8 mouse cellular contexts compared by ENCODE assay signal in genomic region chr11:102556716-102557074, GRCm38 (mm10). TPM values are rescaled to one million over a fixed set of nuclear protein-coding genes. Genes with fewer than 3 reads are reported as not detected.
A peak's percentile ranks its signal among the peaks of the same experiment; 100 is the strongest.
DNase-seq lines count a peak whose midpoint lies in the region; ATAC-seq and TF ChIP-seq lines count a peak whose summit lies in the region.
"Had no signal": no experiment of that assay in that cellular context is flagged by ENCODE, and none has a peak within 500 bp of the region (broad histone marks: within the 10 kb centered on the region; RNA-seq: fewer than 3 reads in every experiment).

No protein-coding gene starts in this region.

- WGBS in lung, postnatal 0 days, result 6% methylated on average over 3 of the region's 3 CpGs
- 22% methylated on average over 3 of the region's 3 CpGs for WGBS in forebrain, embryonic 13.5 days
- WGBS in limb, embryonic 13.5 days, result 11% methylated on average over 3 of the region's 3 CpGs
- WGBS in stomach, embryonic 14.5 days, result 13% methylated on average over 3 of the region's 3 CpGs

- H3K27ac ChIP-seq in lung, postnatal 0 days (ENCODE audit: low read length), result peak overlapping the region; percentile 87
- peak overlapping the region; percentile 97; the same call in 1 of the 2 replicates for H3K27ac ChIP-seq in forebrain, embryonic 13.5 days
- H3K27ac ChIP-seq in limb, embryonic 13.5 days, result no peak overlapping the region
- no peak overlapping the region for H3K27ac ChIP-seq in stomach, embryonic 14.5 days (ENCODE audit: low read length)

- ATAC-seq in lung, postnatal 0 days, result no peak
- no peak for ATAC-seq in forebrain, embryonic 13.5 days
- ATAC-seq in limb, embryonic 13.5 days (ENCODE audit: low FRiP score, low read depth), result no peak
- ATAC-seq in stomach, embryonic 14.5 days (ENCODE audit: insufficient number of reproducible peaks, insufficient read depth, low FRiP score, low read depth), result no peak

- H3K9ac ChIP-seq in lung, postnatal 0 days (replicated peaks; ENCODE audit: low read depth), result no peak overlapping the region
- no peak overlapping the region for H3K9ac ChIP-seq in forebrain, embryonic 13.5 days
- H3K9ac ChIP-seq in limb, embryonic 13.5 days, result no peak overlapping the region
- no peak overlapping the region for H3K9ac ChIP-seq in stomach, embryonic 14.5 days (replicated peaks; ENCODE audit: low read depth, low read length)

- TF ChIP-seq CTCF in lung, postnatal 0 days (IDR thresholded peaks at IDR 0.05), result no peak

- H3K4me2 ChIP-seq in lung, postnatal 0 days (replicated peaks; ENCODE audit: low read depth, low read length), result peak overlapping the region; percentile 45
- H3K4me2 ChIP-seq in forebrain, embryonic 13.5 days, result peak overlapping the region; percentile 82
- H3K4me2 ChIP-seq in limb, embryonic 13.5 days (replicated peaks), result peak overlapping the region; percentile 74
- peak overlapping the region; percentile 43 for H3K4me2 ChIP-seq in stomach, embryonic 14.5 days (replicated peaks; ENCODE audit: low read depth, low read length)

- DNase-seq in lung, postnatal 0 days (ENCODE audit: low spot score), result no peak
- no peak for DNase-seq in lung, postnatal 14 days
- no peak for DNase-seq in layer of hippocampus, adult 18-20 months (ENCODE audit: low spot score in 2 of 2)
- no peak for DNase-seq in adrenal gland, adult 18-20 months (ENCODE audit: low spot score in 2 of 2)

- no peaks in the 10 kb centered on the region for H3K27me3 ChIP-seq in lung, postnatal 0 days (replicated peaks; ENCODE audit: insufficient read depth, low read length)
- H3K27me3 ChIP-seq in forebrain, embryonic 13.5 days, result no peaks in the 10 kb centered on the region
- H3K27me3 ChIP-seq in limb, embryonic 13.5 days, result no peaks in the 10 kb centered on the region
- H3K27me3 ChIP-seq in stomach, embryonic 14.5 days (ENCODE audit: control insufficient read depth, insufficient read depth, low read length), result no peaks in the 10 kb centered on the region

- H3K4me3 ChIP-seq in lung, postnatal 0 days (ENCODE audit: low read depth, low read length), result peak overlapping the region; percentile 85
- H3K4me3 ChIP-seq in forebrain, embryonic 13.5 days, result peak overlapping the region; percentile 99; the same call in 1 of the 2 replicates
- H3K4me3 ChIP-seq in limb, embryonic 13.5 days, result peak overlapping the region; percentile 81
- H3K4me3 ChIP-seq in stomach, embryonic 14.5 days (ENCODE audit: low read depth, low read length), result peak overlapping the region; percentile 100

- TF ChIP-seq EP300 in lung, postnatal 0 days (IDR thresholded peaks at IDR 0.05), result no peak

- H3K4me1 ChIP-seq in lung, postnatal 0 days (ENCODE audit: insufficient read depth, low read depth, low read length), result peaks cover 11% of the 10 kb centered on the region; the same call in 1 of the 2 replicates
- H3K4me1 ChIP-seq in forebrain, embryonic 13.5 days, result peaks cover 29% of the 10 kb centered on the region
- H3K4me1 ChIP-seq in limb, embryonic 13.5 days, result peaks cover 19% of the 10 kb centered on the region
- peaks cover 13% of the 10 kb centered on the region for H3K4me1 ChIP-seq in stomach, embryonic 14.5 days (ENCODE audit: control insufficient read depth, insufficient read depth, low read length)

- H3K9me3 ChIP-seq in lung, postnatal 0 days (ENCODE audit: low read length), result no peaks in the 10 kb centered on the region
- H3K9me3 ChIP-seq in forebrain, embryonic 13.5 days (replicated peaks), result no peaks in the 10 kb centered on the region
- H3K9me3 ChIP-seq in limb, embryonic 13.5 days, result no peaks in the 10 kb centered on the region
- H3K9me3 ChIP-seq in stomach, embryonic 14.5 days (ENCODE audit: control insufficient read depth, low read depth, low read length), result no peaks in the 10 kb centered on the region

- H3K36me3 ChIP-seq in lung, postnatal 0 days (ENCODE audit: insufficient read depth, low read length), result no peaks in the 10 kb centered on the region
- no peaks in the 10 kb centered on the region for H3K36me3 ChIP-seq in forebrain, embryonic 13.5 days (ENCODE audit: poor library complexity, severe bottlenecking)
- no peaks in the 10 kb centered on the region for H3K36me3 ChIP-seq in limb, embryonic 13.5 days
- no peaks in the 10 kb centered on the region for H3K36me3 ChIP-seq in stomach, embryonic 14.5 days (ENCODE audit: control insufficient read depth, insufficient read depth, low read length)

RNA-seq across cellular contexts. Expression of gene Gpatch8, which starts 0.5 kb away (rescaled TPM):
- polyA plus RNA-seq in lung, postnatal 0 days (2015; fragmentation: Nextera tagmentation; extraction: Ambion mirVana), result 25.3 and 27.4 TPM in 2 replicates
- polyA plus RNA-seq in forebrain, embryonic 13.5 days (2015; fragmentation: Nextera tagmentation; extraction: Ambion mirVana), result 75.1 and 83.8 TPM in 2 replicates
- 80.0 and 81.0 TPM in 2 replicates for polyA plus RNA-seq in limb, embryonic 13.5 days (2015; fragmentation: Nextera tagmentation; extraction: Ambion mirVana)
- polyA plus RNA-seq in stomach, embryonic 14.5 days (2014; fragmentation: Nextera tagmentation; extraction: Ambion mirVana), result 55.4 and 64.7 TPM in 2 replicates
- total RNA-seq in layer of hippocampus, adult 18-20 months (2021), result 10 to 100 TPM; 47.5 to 48.8 TPM
- 10 to 100 TPM; 24.6 to 29.8 TPM for total RNA-seq in adrenal gland, adult 18-20 months (2021)

RNA-seq across cellular contexts. Expression of gene Gm11627, which starts 22.6 kb away (rescaled TPM):
- 8.0 and 11.4 TPM in 2 replicates for polyA plus RNA-seq in lung, postnatal 0 days (2015; fragmentation: Nextera tagmentation; extraction: Ambion mirVana)
- polyA plus RNA-seq in forebrain, embryonic 13.5 days (2015; fragmentation: Nextera tagmentation; extraction: Ambion mirVana), result 8.8 and 17.2 TPM in 2 replicates
- polyA plus RNA-seq in limb, embryonic 13.5 days (2015; fragmentation: Nextera tagmentation; extraction: Ambion mirVana), result 7.7 and 9.1 TPM in 2 replicates
- polyA plus RNA-seq in stomach, embryonic 14.5 days (2014; fragmentation: Nextera tagmentation; extraction: Ambion mirVana), result 15.9 and 18.9 TPM in 2 replicates
- 1 to 10 TPM; 2.5 to 3.8 TPM for total RNA-seq in layer of hippocampus, adult 18-20 months (2021)
- total RNA-seq in adrenal gland, adult 18-20 months (2021), result not detected
- polyA plus RNA-seq: activated CD4-positive, CD25-positive, alpha-beta regulatory T cell, adult 4 months had no signal

RNA-seq across cellular contexts. Expression of gene Fzd2, which starts 47.5 kb away (rescaled TPM):
- polyA plus RNA-seq in lung, postnatal 0 days (2015; fragmentation: Nextera tagmentation; extraction: Ambion mirVana), result 19.6 and 20.8 TPM in 2 replicates
- polyA plus RNA-seq in forebrain, embryonic 13.5 days (2015; fragmentation: Nextera tagmentation; extraction: Ambion mirVana), result 22.0 and 24.4 TPM in 2 replicates
- 67.7 and 71.6 TPM in 2 replicates for polyA plus RNA-seq in limb, embryonic 13.5 days (2015; fragmentation: Nextera tagmentation; extraction: Ambion mirVana)
- 30.5 and 30.6 TPM in 2 replicates for polyA plus RNA-seq in stomach, embryonic 14.5 days (2014; fragmentation: Nextera tagmentation; extraction: Ambion mirVana)
- 1 to 10 TPM; 7.3 to 7.5 TPM for total RNA-seq in layer of hippocampus, adult 18-20 months (2021)
- 1 to 10 TPM; 2.6 to 3.6 TPM for total RNA-seq in adrenal gland, adult 18-20 months (2021)
- polyA plus RNA-seq: activated CD4-positive, CD25-positive, alpha-beta regulatory T cell, adult 4 months had no signal

Comparison
In these comparisons a context has a peak if more than half of its experiments do, and no peak if none do; other contexts are left out.
1. H3K27ac ChIP-seq: peak in lung, postnatal 0 days (single experiment) and forebrain, embryonic 13.5 days (single experiment); none in limb, embryonic 13.5 days (single experiment) and stomach, embryonic 14.5 days (single experiment).
2. Peak in every context shown above with its lines, with median percentiles within 50 percentile points of each other: H3K4me2 ChIP-seq and H3K4me3 ChIP-seq.